ENCODE assay signal across 23 mouse cellular contexts in the genomic region with DNA sequence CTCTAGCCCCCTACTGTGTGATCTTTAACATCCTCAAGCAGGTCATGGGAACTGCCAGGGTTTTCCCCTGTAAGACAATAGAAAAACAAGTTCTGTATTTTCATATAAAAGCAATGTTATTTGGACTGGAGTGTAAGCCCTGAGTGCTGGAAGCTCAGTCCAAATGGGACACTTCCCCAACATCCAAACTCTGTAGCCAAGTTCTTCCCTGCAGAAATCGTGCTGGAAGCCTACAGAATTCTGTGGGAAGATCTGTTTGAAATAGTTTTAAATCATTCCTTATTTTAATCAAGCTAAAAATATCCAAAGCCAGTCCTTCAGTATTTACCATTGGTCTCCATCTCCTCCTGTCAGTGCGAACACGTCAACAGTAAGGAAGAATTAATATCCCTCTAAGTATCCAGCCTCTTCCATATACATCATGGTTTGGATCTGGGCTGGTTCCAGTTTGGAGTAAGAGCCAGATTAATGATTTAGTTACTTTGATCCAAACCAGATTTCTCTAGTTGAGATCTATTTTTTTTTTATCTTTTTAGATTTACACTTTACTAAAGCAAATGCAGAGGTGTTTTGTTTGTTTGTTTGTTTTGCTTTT.
"Had no signal": no experiment of that assay in that cellular context is flagged by ENCODE, and none has a peak within 500 bp of the region (broad histone marks: within the 10 kb centered on the region; RNA-seq: fewer than 3 reads in every experiment).

No protein-coding gene starts in this region.

- H3K4me1 ChIP-seq: liver, embryonic 13.5 days; liver, embryonic 15.5 days; lung, embryonic 15.5 days; midbrain, embryonic 10.5 days; midbrain, embryonic 12.5 days; neural tube, embryonic 13.5 days; neural tube, embryonic 15.5 days had no signal

- H3K36me3 ChIP-seq: liver, embryonic 13.5 days; liver, embryonic 15.5 days; lung, embryonic 15.5 days; midbrain, embryonic 10.5 days; midbrain, embryonic 12.5 days; neural tube, embryonic 13.5 days; neural tube, embryonic 15.5 days had no signal

- ATAC-seq: liver, postnatal 0 days; lung, postnatal 0 days; midbrain, embryonic 16.5 days had no signal

- H3K9ac ChIP-seq: liver, embryonic 13.5 days; liver, embryonic 15.5 days; liver, postnatal 0 days; lung, embryonic 15.5 days; midbrain, embryonic 12.5 days; neural tube, embryonic 13.5 days; neural tube, embryonic 15.5 days had no signal

- H3K4me2 ChIP-seq: liver, embryonic 13.5 days; liver, embryonic 15.5 days; lung, embryonic 15.5 days; midbrain, embryonic 12.5 days; neural tube, embryonic 13.5 days; neural tube, embryonic 15.5 days had no signal

- H3K9me3 ChIP-seq: liver, embryonic 13.5 days; liver, embryonic 15.5 days; lung, embryonic 15.5 days; midbrain, embryonic 10.5 days; midbrain, embryonic 12.5 days; neural tube, embryonic 13.5 days; neural tube, embryonic 15.5 days had no signal

- H3K27ac ChIP-seq: liver, embryonic 13.5 days; liver, embryonic 15.5 days; lung, embryonic 15.5 days; midbrain, embryonic 10.5 days; midbrain, embryonic 12.5 days; neural tube, embryonic 13.5 days; neural tube, embryonic 15.5 days had no signal

- H3K4me3 ChIP-seq: liver, embryonic 13.5 days; liver, embryonic 15.5 days; lung, embryonic 15.5 days; midbrain, embryonic 10.5 days; midbrain, embryonic 12.5 days; myocyte; neural tube, embryonic 13.5 days; neural tube, embryonic 15.5 days had no signal

- DNase-seq: liver, embryonic 13.5 days; liver, postnatal 0 days; lung, adult 2 months; lung, postnatal 14 days; lung, postnatal 4 days; midbrain, embryonic 14.5 days; retina, postnatal 1 day; right cerebral cortex, adult 18-20 months; right cerebral cortex, postnatal 25 days; right cerebral cortex, postnatal 4 days; spleen, adult 18-20 months; thymus, adult 2 months; thymus, postnatal 25 days; thymus, postnatal 4 days had no signal

- H3K27me3 ChIP-seq: liver, embryonic 13.5 days; liver, embryonic 15.5 days; lung, embryonic 15.5 days; midbrain, embryonic 12.5 days; neural tube, embryonic 13.5 days; neural tube, embryonic 15.5 days had no signal
